ENCODE assay signal across 7 mouse cellular contexts in genomic region chr8:110629245-110630063, GRCm38 (mm10). TPM values are rescaled to one million over a fixed set of nuclear protein-coding genes. Genes with fewer than 3 reads are reported as not detected.
DNase-seq lines count a peak whose midpoint lies in the region; ATAC-seq and TF ChIP-seq lines count a peak whose summit lies in the region.

No protein-coding gene starts in this region.

- peaks cover 28% of the 10 kb centered on the region for H3K36me3 ChIP-seq in midbrain, embryonic 10.5 days
- H3K36me3 ChIP-seq in midbrain, embryonic 15.5 days (replicated peaks) = peaks cover 22% of the 10 kb centered on the region
- H3K36me3 ChIP-seq in limb, embryonic 15.5 days = peaks cover 23% of the 10 kb centered on the region

- H3K27ac ChIP-seq in midbrain, embryonic 10.5 days (replicated peaks) = no peak overlapping the region
- no peak overlapping the region for H3K27ac ChIP-seq in midbrain, embryonic 15.5 days
- H3K27ac ChIP-seq in limb, embryonic 15.5 days = peak overlapping the region; percentile 73
- peak overlapping the region; percentile 74; the same call in 1 of the 2 replicates for H3K27ac ChIP-seq in olfactory bulb, adult 2 months (ENCODE audit: insufficient read depth, low read depth, low read length)

- no peaks in the 10 kb centered on the region for H3K4me1 ChIP-seq in midbrain, embryonic 10.5 days
- peaks cover 7% of the 10 kb centered on the region; the same call in 1 of the 2 replicates for H3K4me1 ChIP-seq in midbrain, embryonic 15.5 days
- H3K4me1 ChIP-seq in limb, embryonic 15.5 days = peaks cover 20% of the 10 kb centered on the region
- peaks cover 28% of the 10 kb centered on the region for H3K4me1 ChIP-seq in olfactory bulb, adult 2 months (ENCODE audit: control insufficient read depth, insufficient read depth, low read length)

- no peak for TF ChIP-seq POLR2A in olfactory bulb, adult 2 months (IDR thresholded peaks at IDR 0.05; ENCODE audit: insufficient read depth, low read depth, low read length)

- 66% methylated on average over 9 of the region's 9 CpGs for WGBS in midbrain, embryonic 10.5 days
- WGBS in midbrain, embryonic 15.5 days = 66% methylated on average over 9 of the region's 9 CpGs
- 57% methylated on average over 9 of the region's 9 CpGs for WGBS in limb, embryonic 15.5 days
- 61% methylated on average over 9 of the region's 9 CpGs for WGBS in olfactory bulb, adult 2 months

- H3K27me3 ChIP-seq in midbrain, embryonic 10.5 days (ENCODE audit: low read depth, poor library complexity, severe bottlenecking) = no peaks in the 10 kb centered on the region
- H3K27me3 ChIP-seq in midbrain, embryonic 15.5 days (replicated peaks) = no peaks in the 10 kb centered on the region
- no peaks in the 10 kb centered on the region for H3K27me3 ChIP-seq in limb, embryonic 15.5 days

- no peak overlapping the region for H3K4me3 ChIP-seq in midbrain, embryonic 10.5 days
- H3K4me3 ChIP-seq in midbrain, embryonic 15.5 days = no peak overlapping the region
- H3K4me3 ChIP-seq in limb, embryonic 15.5 days = no peak overlapping the region
- H3K4me3 ChIP-seq in olfactory bulb, adult 2 months (ENCODE audit: insufficient read depth, low read depth, low read length) = no peak overlapping the region

- DNase-seq in midbrain, embryonic 10.5 days (ENCODE audit: low spot score) = peak; percentile 55
- DNase-seq in R1 (ENCODE audit: low read depth, low spot score) = peak; percentile 78
- peak; percentile 66 for DNase-seq in cerebellum, adult 11 months
- DNase-seq in gastrocnemius, postnatal 10 days = peak; percentile 72

- ATAC-seq in midbrain, embryonic 15.5 days (replicated peaks) = no peak
- ATAC-seq in limb, embryonic 15.5 days (ENCODE audit: insufficient number of reproducible peaks, low FRiP score, low TSS enrichment, low read depth) = no peak

- TF ChIP-seq CTCF in olfactory bulb, adult 2 months (IDR thresholded peaks at IDR 0.05; ENCODE audit: insufficient read depth, low read depth, low read length) = 0 out of 2 replicates have a peak, but pooled peaks have one; percentile 43

- no peak overlapping the region for H3K4me2 ChIP-seq in midbrain, embryonic 15.5 days
- H3K4me2 ChIP-seq in limb, embryonic 15.5 days = no peak overlapping the region

- no peaks in the 10 kb centered on the region for H3K9me3 ChIP-seq in midbrain, embryonic 10.5 days (replicated peaks)
- H3K9me3 ChIP-seq in midbrain, embryonic 15.5 days = no peaks in the 10 kb centered on the region
- H3K9me3 ChIP-seq in limb, embryonic 15.5 days = no peaks in the 10 kb centered on the region

- no peak overlapping the region for H3K9ac ChIP-seq in midbrain, embryonic 15.5 days
- 0 out of 2 replicates have a peak overlapping the region, but pooled peaks have one; percentile 3 for H3K9ac ChIP-seq in limb, embryonic 15.5 days

RNA-seq across cellular contexts. Expression of gene Vac14, which starts 11.1 kb away (rescaled TPM):
- polyA plus RNA-seq in midbrain, embryonic 10.5 days (2016; fragmentation: Nextera tagmentation; extraction: Ambion mirVana) = 27.7 and 28.1 TPM in 2 replicates
- 32.0 and 32.7 TPM in 2 replicates for polyA plus RNA-seq in midbrain, embryonic 15.5 days (2015; fragmentation: Nextera tagmentation; extraction: Ambion mirVana)
- total RNA-seq in gastrocnemius, postnatal 10 days (2021) = 10 to 100 TPM; 16.1 to 18.7 TPM
- polyA plus RNA-seq in limb, embryonic 15.5 days (2015; fragmentation: Nextera tagmentation; extraction: Ambion mirVana) = 13.1 and 14.2 TPM in 2 replicates
- polyA plus RNA-seq in olfactory bulb, adult 2 months (2012; ENCODE audit: insufficient read depth, insufficient read length, low replicate concordance, missing spikeins) = not detected in 2 replicates

Comparison
In these comparisons a context has a peak if more than half of its experiments do, and no peak if none do; other contexts are left out.
1. H3K27ac ChIP-seq: peak in limb, embryonic 15.5 days (single experiment) and olfactory bulb, adult 2 months (single experiment); none in midbrain, embryonic 10.5 days (single experiment) and midbrain, embryonic 15.5 days (single experiment).
2. Peak in every context shown above with its lines, with median percentiles within 50 percentile points of each other: DNase-seq.